Mouse (Mus musculus) urinary bladder, adult 18-20 months (tissue): ENCODE measurements around the gene Spdef.

ENCODE experiments used
- DNase-seq, 2 experiments: peaks; one replicate each; pipeline ENCODE4 v3.0.0; 2022; ENCODE audit warnings: low spot score in 2 of 2, mixed read lengths in 2 of 2

Spdef gene

GRCm38 (mm10) chr17:27728770-27729169 lies at the start of gene Spdef:
TSS of gene Spdef (minus strand) at chr17:27728955.
- DNase-seq = no peak

GRCm38 (mm10) chr17:27777823-27778222 lies 49.1 kb upstream of the Spdef start:
- no peak for DNase-seq

- DNase-seq = no peak
These were observed 45.4 kb upstream of the Spdef start for GRCm38 (mm10) chr17:27774198-27774597.

- no peak for DNase-seq
These were observed 42.9 kb upstream of the Spdef start for GRCm38 (mm10) chr17:27771616-27772015.

- DNase-seq = peak; percentile 30 to 52
These were observed 40.2 kb upstream of the Spdef start for GRCm38 (mm10) chr17:27768817-27769542.

- DNase-seq = no peak
These were observed 38.8 kb upstream of the Spdef start for GRCm38 (mm10) chr17:27767543-27767942.

- no peak for DNase-seq
These were observed 38.4 kb upstream of the Spdef start for GRCm38 (mm10) chr17:27767120-27767519.

- DNase-seq = no peak
These were observed 36.3 kb upstream of the Spdef start for GRCm38 (mm10) chr17:27765066-27765465.

- DNase-seq = no peak
These were observed 35.7 kb upstream of the Spdef start for GRCm38 (mm10) chr17:27764453-27764852.

- DNase-seq = no peak
These were observed 34.1 kb upstream of the Spdef start for GRCm38 (mm10) chr17:27762884-27763283.

GRCm38 (mm10) chr17:27761639-27762336 lies 33.0 kb upstream of the Spdef start:
- DNase-seq = peak in 1 of 2 experiments; percentile 22

GRCm38 (mm10) chr17:27760169-27760568 lies 31.4 kb upstream of the Spdef start:
- no peak for DNase-seq

- no peak for DNase-seq
These were observed 22.8 kb upstream of the Spdef start for GRCm38 (mm10) chr17:27751314-27752202.

GRCm38 (mm10) chr17:27750451-27750942 lies 21.7 kb upstream of the Spdef start:
- DNase-seq = no peak

- no peak for DNase-seq
These were observed 19.4 kb upstream of the Spdef start for GRCm38 (mm10) chr17:27748123-27748522.

- no peak for DNase-seq
These were observed 17.7 kb upstream of the Spdef start for GRCm38 (mm10) chr17:27746446-27746845.

- no peak for DNase-seq
These were observed 12.2 kb upstream of the Spdef start for GRCm38 (mm10) chr17:27740961-27741360.

GRCm38 (mm10) chr17:27734344-27735073 lies 5.8 kb upstream of the Spdef start:
- DNase-seq = no peak

- no peak for DNase-seq
These were observed 3.9 kb upstream of the Spdef start for GRCm38 (mm10) chr17:27732694-27733093.

- no peak for DNase-seq
These were observed 3.4 kb upstream of the Spdef start for GRCm38 (mm10) chr17:27732152-27732551.

- DNase-seq = no peak
These were observed 2.2 kb downstream of the Spdef start for GRCm38 (mm10) chr17:27726527-27726926.
